Mouse (Mus musculus): ENCODE results near the gene Tmem82. TPM values are rescaled to one million over a fixed set of nuclear protein-coding genes. Genes with fewer than 3 reads are reported as not detected.
"Not testable (repeated sequence)": the region's sequence is repeated elsewhere in the genome, so short reads cannot be mapped to it uniquely, and the experiment has no call there.

Tmem82 gene
- polyA plus RNA-seq, 1 experiment, result 1.1 TPM

DNA sequence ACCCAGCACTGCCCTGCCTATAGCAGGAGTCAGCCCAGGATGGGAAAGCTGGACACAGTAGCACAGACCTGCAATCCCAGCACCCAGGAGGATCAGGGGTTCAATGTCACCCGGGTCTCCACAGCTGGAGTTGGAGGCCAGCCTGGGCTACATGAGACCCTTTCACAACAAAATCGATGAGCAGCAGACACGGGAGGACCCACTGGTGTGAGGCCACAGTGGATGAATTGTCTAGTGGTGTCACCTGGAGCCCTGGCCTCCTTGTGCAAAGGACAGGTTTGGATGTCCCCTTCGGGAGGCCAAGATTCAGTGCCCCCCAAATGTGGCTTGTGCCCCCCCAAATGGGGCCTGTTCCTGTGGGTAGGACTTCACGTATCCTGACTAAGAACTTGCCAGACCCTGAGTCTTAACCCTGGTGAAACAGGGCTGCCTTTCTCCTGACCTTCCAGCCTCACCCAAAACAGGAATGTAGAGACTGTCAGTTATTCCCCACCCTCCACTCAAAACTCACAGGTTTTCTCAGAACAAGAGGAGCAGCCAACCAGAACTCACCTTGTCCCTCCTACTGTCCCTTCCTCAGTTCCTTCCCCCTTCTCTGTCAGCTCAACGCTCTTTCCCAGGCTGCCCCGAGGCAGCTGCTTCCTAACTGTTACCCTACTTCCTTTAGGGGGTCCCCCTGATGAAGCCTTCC, 45.6 kb downstream of the Tmem82 start:
- H3K4me3 ChIP-seq (replicated peaks), result no peak overlapping the region
- H3K9me3 ChIP-seq, result peaks cover 4% of the 10 kb centered on the region
- no peak for TF ChIP-seq GATA1 (IDR thresholded peaks at IDR 0.05; ENCODE audit: borderline replicate concordance, low read length)
- TF ChIP-seq FLI1 (IDR thresholded peaks at IDR 0.05; ENCODE audit: low read length), result no peak
- H3K36me3 ChIP-seq (replicated peaks; ENCODE audit: low read length), result no peaks in the 10 kb centered on the region
- peaks cover 18% of the 10 kb centered on the region for H3K4me1 ChIP-seq
- H3K27me3 ChIP-seq (replicated peaks), result peaks cover 60% of the 10 kb centered on the region

GRCm38 (mm10) chr4:141571934-141572333, 46.5 kb downstream of the Tmem82 start:
- Histone ChIP-seq H3K36me3 (replicated peaks; ENCODE audit: low read length) (no peaks in the 10 kb centered on the region), H3K4me1 (peaks cover 18% of the 10 kb centered on the region), H3K27me3 (replicated peaks) (peaks cover 54% of the 10 kb centered on the region), H3K4me3 (replicated peaks) (no peak overlapping the region), H3K9me3 (peaks cover 3% of the 10 kb centered on the region)
- TF ChIP-seq GATA1 (IDR thresholded peaks at IDR 0.05; ENCODE audit: borderline replicate concordance, low read length), result no peak
- no peak for TF ChIP-seq FLI1 (IDR thresholded peaks at IDR 0.05; ENCODE audit: low read length)

DNA sequence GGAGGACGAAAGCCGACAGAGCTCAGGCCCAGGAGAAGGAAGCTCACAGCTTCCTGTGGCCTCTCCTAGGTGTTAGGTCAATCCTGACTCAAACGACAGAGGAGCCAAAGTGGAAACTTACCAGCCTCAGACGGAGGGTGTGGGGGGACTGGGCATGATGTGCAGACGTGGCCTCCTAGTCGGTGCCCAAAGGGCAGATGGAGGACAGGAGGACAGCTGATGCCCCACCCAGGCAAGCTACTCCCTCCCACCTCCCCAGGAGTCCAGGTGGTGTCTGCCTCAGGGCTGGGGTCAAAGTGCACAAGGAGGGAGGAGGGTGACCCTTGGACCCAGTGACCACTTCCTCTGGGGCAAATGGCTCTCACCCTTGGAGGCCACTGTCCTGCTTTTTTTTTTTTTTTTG, 47.1 kb downstream of the Tmem82 start:
- H3K36me3 ChIP-seq (replicated peaks; ENCODE audit: low read length), result no peaks in the 10 kb centered on the region
- peaks cover 18% of the 10 kb centered on the region for H3K4me1 ChIP-seq
- H3K4me3 ChIP-seq (replicated peaks), result no peak overlapping the region
- no peaks in the 10 kb centered on the region for H3K9me3 ChIP-seq
- no peak for TF ChIP-seq FLI1 (IDR thresholded peaks at IDR 0.05; ENCODE audit: low read length)
- H3K27me3 ChIP-seq (replicated peaks), result peaks cover 52% of the 10 kb centered on the region

DNA sequence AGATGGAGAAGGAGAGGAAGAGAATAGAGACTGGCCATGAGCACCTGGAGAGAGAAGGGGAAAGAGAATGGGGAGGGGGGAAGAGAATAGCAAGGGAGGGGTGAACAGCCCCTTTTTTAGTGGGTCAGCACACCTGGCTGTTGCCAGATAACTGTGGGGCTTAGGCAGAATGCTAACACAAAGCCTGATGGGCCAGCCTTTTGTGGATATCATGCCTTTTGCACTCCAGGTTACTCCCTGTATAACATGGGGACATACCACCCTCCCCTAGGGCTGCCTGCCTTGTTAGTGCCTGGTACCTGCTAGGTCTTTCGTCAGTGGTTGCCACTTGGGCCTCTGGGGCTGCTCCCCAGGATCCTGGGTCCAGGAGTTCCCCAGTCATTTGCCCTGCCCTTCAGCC, 47.6 kb downstream of the Tmem82 start:
- TF ChIP-seq FLI1 (IDR thresholded peaks at IDR 0.05; ENCODE audit: low read length), result no peak
- no peak for TF ChIP-seq GATA1 (IDR thresholded peaks at IDR 0.05; ENCODE audit: borderline replicate concordance, low read length)
- Histone ChIP-seq H3K4me3 (replicated peaks) (no peak overlapping the region), H3K36me3 (replicated peaks; ENCODE audit: low read length) (no peaks in the 10 kb centered on the region), H3K27me3 (replicated peaks) (peaks cover 49% of the 10 kb centered on the region), H3K9me3 (no peaks in the 10 kb centered on the region), H3K4me1 (peaks cover 18% of the 10 kb centered on the region)

GRCm38 (mm10) chr4:141570004-141570403, 48.4 kb downstream of the Tmem82 start:
- Histone ChIP-seq H3K9me3 (no peaks in the 10 kb centered on the region), H3K4me1 (peaks cover 14% of the 10 kb centered on the region), H3K27me3 (replicated peaks) (peaks cover 48% of the 10 kb centered on the region), H3K36me3 (replicated peaks; ENCODE audit: low read length) (no peaks in the 10 kb centered on the region), H3K4me3 (replicated peaks) (no peak overlapping the region)
- no peak for TF ChIP-seq GATA1 (IDR thresholded peaks at IDR 0.05; ENCODE audit: borderline replicate concordance, low read length)
- no peak for TF ChIP-seq FLI1 (IDR thresholded peaks at IDR 0.05; ENCODE audit: low read length)

DNA sequence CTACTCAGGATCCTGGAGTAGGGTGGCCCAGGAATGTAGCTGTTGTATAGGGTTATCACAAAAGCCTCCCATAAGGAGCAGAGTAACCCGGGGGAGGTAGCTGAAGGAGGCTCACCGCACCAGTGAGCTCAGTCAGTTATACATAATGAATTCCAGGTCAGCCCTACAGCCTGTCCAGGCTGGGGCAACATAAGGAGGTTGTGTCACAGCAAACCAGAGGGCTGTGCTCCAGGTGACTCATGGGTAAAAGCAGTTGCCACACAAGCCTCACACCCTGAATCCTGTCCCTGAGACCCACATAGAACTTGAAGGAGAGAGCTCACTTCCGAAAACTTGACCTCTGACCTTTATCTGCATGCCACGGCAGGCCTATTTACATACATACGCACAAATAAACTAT, 49.5 kb downstream of the Tmem82 start:
- TF ChIP-seq GATA1 (IDR thresholded peaks at IDR 0.05; ENCODE audit: borderline replicate concordance, low read length), result no peak
- no peak for TF ChIP-seq FLI1 (IDR thresholded peaks at IDR 0.05; ENCODE audit: low read length)
- Histone ChIP-seq H3K9me3 (no peaks in the 10 kb centered on the region), H3K36me3 (replicated peaks; ENCODE audit: low read length) (no peaks in the 10 kb centered on the region), H3K4me3 (replicated peaks) (no peak overlapping the region), H3K27me3 (replicated peaks) (peaks cover 39% of the 10 kb centered on the region), H3K4me1 (peaks cover 11% of the 10 kb centered on the region)

DNA sequence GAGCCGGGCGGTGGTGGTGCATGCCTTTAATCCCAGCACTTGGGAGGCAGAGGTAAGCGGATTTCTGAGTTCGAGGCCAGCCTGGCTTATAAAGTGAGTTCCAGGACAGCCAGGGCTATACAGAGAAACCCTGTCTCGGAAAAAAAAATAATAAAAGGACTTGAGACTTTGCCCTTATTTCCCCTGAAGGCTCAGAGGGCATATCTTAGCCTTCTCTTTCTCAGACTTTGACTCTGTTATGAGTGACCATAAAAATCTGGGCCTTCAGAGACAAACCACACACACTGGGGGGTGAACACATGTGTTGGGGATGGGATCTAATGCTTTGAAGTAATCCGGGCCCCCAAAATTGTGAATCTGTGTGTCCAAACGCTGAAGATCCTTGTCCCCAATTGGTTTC, 51.3 kb downstream of the Tmem82 start:
- H3K4me3 ChIP-seq (replicated peaks), result not testable (repeated sequence)
- H3K27me3 ChIP-seq (replicated peaks), result peaks cover 25% of the 10 kb centered on the region

DNA sequence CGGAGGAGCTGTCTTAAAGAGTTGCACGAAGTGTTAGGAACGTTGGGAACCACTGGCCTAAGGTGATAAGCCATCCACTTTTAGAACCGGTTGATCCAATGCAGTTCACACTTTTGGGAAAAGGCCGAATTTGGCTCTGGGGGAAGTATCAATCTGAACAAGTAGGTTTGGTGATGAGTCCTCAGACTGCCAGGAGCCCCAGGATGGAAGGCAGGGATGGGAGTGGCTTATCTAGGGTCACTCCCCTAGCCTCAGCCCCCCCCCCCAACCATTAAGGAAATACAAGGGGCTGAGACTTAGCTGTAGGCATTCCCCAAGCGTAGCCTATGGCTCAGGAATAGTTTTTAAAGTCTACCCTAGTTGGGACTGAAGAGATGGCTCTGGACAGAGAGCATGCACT, 52.2 kb downstream of the Tmem82 start:
- Histone ChIP-seq H3K4me1 (peaks cover 4% of the 10 kb centered on the region), H3K36me3 (replicated peaks; ENCODE audit: low read length) (no peaks in the 10 kb centered on the region), H3K4me3 (replicated peaks) (no peak overlapping the region), H3K9me3 (no peaks in the 10 kb centered on the region), H3K27me3 (replicated peaks) (peaks cover 18% of the 10 kb centered on the region)
- TF ChIP-seq FLI1 (IDR thresholded peaks at IDR 0.05; ENCODE audit: low read length) (no peak), GATA1 (IDR thresholded peaks at IDR 0.05; ENCODE audit: borderline replicate concordance, low read length) (no peak)

More for the DNA sequence above, 51.3 kb downstream of the Tmem82 start:
- H3K9me3 ChIP-seq; H3K36me3 ChIP-seq (replicated peaks; ENCODE audit: low read length); H3K4me1 ChIP-seq: not testable (repeated sequence)

DNA sequence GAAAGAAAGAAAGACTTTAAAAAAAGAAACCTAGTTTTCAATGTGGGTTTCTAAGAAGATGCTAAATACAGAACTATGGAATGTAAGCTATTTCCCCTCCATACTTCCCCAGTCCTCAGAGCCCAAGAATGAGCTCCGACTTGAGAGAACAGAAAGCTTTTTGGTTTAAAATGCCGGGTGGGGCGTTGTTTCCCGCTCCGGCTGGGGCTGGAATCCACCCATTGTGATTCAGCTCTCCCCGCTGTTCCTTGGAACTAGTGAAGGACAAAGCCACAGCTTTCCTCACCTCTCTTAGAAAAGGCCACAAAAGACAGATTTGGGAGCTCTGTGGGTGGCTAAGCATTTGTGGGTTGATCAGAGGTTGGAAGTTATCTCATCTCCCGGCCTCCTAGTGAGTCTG, 53.1 kb downstream of the Tmem82 start:
- Histone ChIP-seq H3K27me3 (replicated peaks) (peaks cover 12% of the 10 kb centered on the region), H3K36me3 (replicated peaks; ENCODE audit: low read length) (no peaks in the 10 kb centered on the region), H3K4me3 (replicated peaks) (no peak overlapping the region), H3K4me1 (peaks cover 6% of the 10 kb centered on the region), H3K9me3 (no peaks in the 10 kb centered on the region)
- no peak for TF ChIP-seq FLI1 (IDR thresholded peaks at IDR 0.05; ENCODE audit: low read length)
- no peak for TF ChIP-seq GATA1 (IDR thresholded peaks at IDR 0.05; ENCODE audit: borderline replicate concordance, low read length)

- Histone ChIP-seq H3K4me1 (peaks cover 13% of the 10 kb centered on the region), H3K27me3 (replicated peaks) (peaks cover 7% of the 10 kb centered on the region), H3K9me3 (no peaks in the 10 kb centered on the region), H3K4me3 (replicated peaks) (no peak overlapping the region), H3K36me3 (replicated peaks; ENCODE audit: low read length) (no peaks in the 10 kb centered on the region)
- TF ChIP-seq GATA1 (IDR thresholded peaks at IDR 0.05; ENCODE audit: borderline replicate concordance, low read length) (no peak), FLI1 (IDR thresholded peaks at IDR 0.05; ENCODE audit: low read length) (no peak)
Observed at GRCm38 (mm10) chr4:141564660-141565059, 53.8 kb downstream of the Tmem82 start.

DNA sequence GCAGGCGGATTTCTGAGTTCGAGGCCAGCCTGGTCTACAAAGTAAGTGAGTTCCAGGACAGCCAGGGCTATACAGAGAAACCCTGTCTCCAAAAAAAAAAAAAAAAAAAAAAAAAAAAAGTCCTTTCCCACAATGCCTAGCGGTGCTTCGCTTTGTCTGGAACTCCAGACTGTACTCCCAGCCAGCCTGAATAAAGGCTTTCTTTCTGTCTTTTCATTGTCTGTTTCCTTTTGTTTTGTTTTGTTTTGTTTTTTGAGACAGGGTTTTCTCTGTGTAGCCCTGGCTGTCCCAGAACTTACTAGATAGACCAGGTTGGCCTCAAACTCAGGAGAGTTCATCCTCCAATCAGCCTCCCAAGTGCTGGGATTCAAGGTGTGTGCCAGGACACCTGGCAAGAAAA, 54.2 kb downstream of the Tmem82 start:
- H3K9me3 ChIP-seq, result no peaks in the 10 kb centered on the region
- H3K4me1 ChIP-seq, result peaks cover 16% of the 10 kb centered on the region
- TF ChIP-seq GATA1 (IDR thresholded peaks at IDR 0.05; ENCODE audit: borderline replicate concordance, low read length) (no peak), FLI1 (IDR thresholded peaks at IDR 0.05; ENCODE audit: low read length) (no peak)
- no peaks in the 10 kb centered on the region for H3K36me3 ChIP-seq (replicated peaks; ENCODE audit: low read length)
- H3K27me3 ChIP-seq (replicated peaks), result peaks cover 6% of the 10 kb centered on the region
- no peak overlapping the region for H3K4me3 ChIP-seq (replicated peaks)

Other genes with a start within 250 kb of the Tmem82 start
- gene Clcnka, start 219.9 kb downstream of the Tmem82 start, polyA plus RNA-seq (2012; ENCODE audit: insufficient read depth, low replicate concordance), result not detected in 2 replicates
- not detected in 2 replicates for gene Clcnkb, start 202.6 kb downstream of the Tmem82 start, polyA plus RNA-seq (2012; ENCODE audit: insufficient read depth, low replicate concordance)
- not detected in 2 replicates for gene Hspb7, start 197.9 kb downstream of the Tmem82 start, polyA plus RNA-seq (2012; ENCODE audit: insufficient read depth, low replicate concordance)
- gene Srarp, start 182.5 kb downstream of the Tmem82 start, polyA plus RNA-seq (2012; ENCODE audit: insufficient read depth, low replicate concordance), result not detected in 2 replicates
- gene Zbtb17, start 174.0 kb downstream of the Tmem82 start, polyA plus RNA-seq (2012; ENCODE audit: insufficient read depth, low replicate concordance), result 32.4 and 41.2 TPM in 2 replicates
- 101 and 202 TPM in 2 replicates for gene Spen, start 80.0 kb downstream of the Tmem82 start, polyA plus RNA-seq (2012; ENCODE audit: insufficient read depth, low replicate concordance)
- gene Fblim1, start 12.5 kb downstream of the Tmem82 start, polyA plus RNA-seq (2012; ENCODE audit: insufficient read depth, low replicate concordance), result 4.7 and 17.1 TPM in 2 replicates
- gene Slc25a34, start 5.2 kb upstream of the Tmem82 start, polyA plus RNA-seq (2012; ENCODE audit: insufficient read depth, low replicate concordance), result not detected in 2 replicates
- gene Plekhm2, start 46.3 kb upstream of the Tmem82 start, polyA plus RNA-seq (2012; ENCODE audit: insufficient read depth, low replicate concordance), result 19.4 and 24.8 TPM in 2 replicates
- 3.0 and 5.9 TPM in 2 replicates for gene Rsc1a1, start 67.0 kb upstream of the Tmem82 start, polyA plus RNA-seq (2012; ENCODE audit: insufficient read depth, low replicate concordance)
- 0.43 and 1.7 TPM in 2 replicates for gene Ddi2, start 104.8 kb upstream of the Tmem82 start, polyA plus RNA-seq (2012; ENCODE audit: insufficient read depth, low replicate concordance)
- gene Agmat, start 128.0 kb upstream of the Tmem82 start, polyA plus RNA-seq (2012; ENCODE audit: insufficient read depth, low replicate concordance), result not detected in 2 replicates
- 0.44 and 1.8 TPM in 2 replicates for gene Dnajc16, start 172.3 kb upstream of the Tmem82 start, polyA plus RNA-seq (2012; ENCODE audit: insufficient read depth, low replicate concordance)
- 4.7 and 7.1 TPM in 2 replicates for gene Casp9, start 175.0 kb upstream of the Tmem82 start, polyA plus RNA-seq (2012; ENCODE audit: insufficient read depth, low replicate concordance)
- not detected in 2 replicates for gene Cela2a, start 207.5 kb upstream of the Tmem82 start, polyA plus RNA-seq (2012; ENCODE audit: insufficient read depth, low replicate concordance)
- gene Ctrc, start 227.7 kb upstream of the Tmem82 start, polyA plus RNA-seq (2012; ENCODE audit: insufficient read depth, low replicate concordance), result not detected in 2 replicates